Mouse (Mus musculus) midbrain, postnatal 0 days (tissue): ENCODE measurements around the gene Bmi1. TPM values are rescaled to one million over a fixed set of nuclear protein-coding genes. Genes with fewer than 3 reads are reported as not detected.
A peak's percentile ranks its signal among the peaks of the same experiment; 100 is the strongest.

ENCODE experiments used
- ATAC-seq: fragments of 200-750 bp; cut with Nextera tagmentation; 2 replicates; pipeline ENCODE4 v1.8.0; 2017; ENCODE audit warnings: moderate number of reproducible peaks, mild to moderate bottlenecking, moderate TSS enrichment, moderate library complexity; ENCODE audit not compliant: low FRiP score
- DNase-seq: peaks from one replicate; pipeline ENCODE4 v3.0.0-alpha.2; 2015; ENCODE audit warnings: low spot score
- H3K27ac ChIP-seq: fragments of 300-500 bp; sonication (generic); 2 replicates; pipeline ENCODE4 v1.5.1; 2014; ENCODE audit warnings: low read depth, mild to moderate bottlenecking, low read length, mixed read lengths
- H3K27me3 ChIP-seq: fragments of 300-500 bp; sonication (generic); 2 replicates; pipeline ENCODE4 v1.6.1; 2014; ENCODE audit warnings: low read length, control low read depth, mixed read lengths; ENCODE audit not compliant: insufficient read depth
- H3K36me3 ChIP-seq: fragments of 300-500 bp; sonication (generic); 2 replicates; pipeline ENCODE4 v1.6.1; 2014; ENCODE audit warnings: low read length, control low read depth, mixed read lengths; ENCODE audit not compliant: insufficient read depth
- H3K4me1 ChIP-seq: fragments of 300-500 bp; sonication (generic); 2 replicates; pipeline ENCODE4 v1.6.1; 2014; ENCODE audit warnings: mild to moderate bottlenecking, control low read depth, antibody characterized with exemption, low read length, mixed read lengths; ENCODE audit not compliant: insufficient read depth
- H3K4me2 ChIP-seq: fragments of 300-500 bp; sonication (generic); 2 replicates; pipeline ENCODE4 v1.6.1; 2014; ENCODE audit warnings: low read depth, mild to moderate bottlenecking, low read length, mixed read lengths; ENCODE audit not compliant: poor library complexity, severe bottlenecking
- H3K4me3 ChIP-seq: fragments of 300-500 bp; sonication (generic); 2 replicates; pipeline ENCODE4 v1.5.1; 2014; ENCODE audit warnings: low read depth, mild to moderate bottlenecking, low read length, moderate library complexity
- H3K9ac ChIP-seq: fragments of 300-500 bp; sonication (generic); replicated peaks from 2 replicates; pipeline ENCODE4 v1.6.1; 2014; ENCODE audit warnings: mild to moderate bottlenecking, low read length, moderate library complexity, mixed read lengths; ENCODE audit not compliant: poor library complexity, severe bottlenecking
- H3K9me3 ChIP-seq: fragments of 300-500 bp; sonication (generic); 2 replicates; pipeline ENCODE4 v1.6.1; 2016; ENCODE audit warnings: low read length, control low read depth
- CTCF ChIP-seq: IDR thresholded peaks from 2 replicates; pipeline ENCODE4 v1.5.1; 2016; ENCODE audit warnings: antibody characterized with exemption, mild to moderate bottlenecking
- WGBS: fragments of 180-500 bp; shearing (Covaris S2); extraction: QIAGEN DNeasy Blood & Tissue Kit; methylation state at CpG from one replicate; pipeline ENCODE4 v1.1.7; 2014; 5-methylcytosine and 5-hydroxymethylcytosine counted together
- polyA plus RNA-seq: library from polyadenylated mRNA; unstranded; fragments of >200 nt; fragmentation: Nextera tagmentation; extraction: Ambion mirVana; gene quantifications from 2 replicates; pipeline ENCODE4 v1.2.1, GENCODE M21; 2015
- total RNA-seq: library from RNA; depleted of rRNA; stranded (reverse); fragments of >200 nt; gene quantifications from 2 replicates; pipeline ENCODE4 v1.2.3, GENCODE M21; 2014

The Bmi1 gene
- total and polyA plus RNA-seq, 2 experiments from 2014 or later, result 13.1 to 49.1 TPM

- TF ChIP-seq CTCF, result no peak
- H3K27ac ChIP-seq, result no peak overlapping the region
- H3K9ac ChIP-seq, result no peak overlapping the region
- DNase-seq, result no peak
- no peaks in the 10 kb centered on the region for H3K36me3 ChIP-seq
- no peaks in the 10 kb centered on the region for H3K9me3 ChIP-seq
- H3K27me3 ChIP-seq, result peaks cover 52% of the 10 kb centered on the region
- WGBS, result 1% methylated on average over 5 of the region's 5 CpGs
- peak overlapping the region; percentile 44 for H3K4me3 ChIP-seq
- peaks cover 10% of the 10 kb centered on the region; the same call in 1 of the 2 replicates for H3K4me1 ChIP-seq
- peak overlapping the region; percentile 66 for H3K4me2 ChIP-seq
- ATAC-seq, result no peak
These were observed 16.7 kb downstream of the Bmi1 start for GRCm38 (mm10) chr2:18693491-18693870.

GRCm38 (mm10) chr2:18693871-18694610 lies 17.2 kb downstream of the Bmi1 start, which contains the start of gene Spag6:
Spag6 (plus strand) TSS chr2:18694032.
- Histone ChIP-seq H3K36me3 (no peaks in the 10 kb centered on the region), H3K4me3 (peak within 1 kb of the TSS; percentile 44), H3K9ac (peak within 1 kb of the TSS; percentile 45; the same call in 1 of the 2 replicates), H3K9me3 (no peaks in the 10 kb centered on the region), H3K4me2 (peak within 1 kb of the TSS; percentile 66), H3K27ac (no peak within 1 kb of the TSS), H3K4me1 (peaks cover 10% of the 10 kb centered on the region; the same call in 1 of the 2 replicates), H3K27me3 (peaks cover 52% of the 10 kb centered on the region)
- ATAC-seq (peak; percentile 57), DNase-seq (peak; percentile 47)
- TF ChIP-seq CTCF, result no peak
- WGBS, result under 1% methylated on average over 58 of the region's 61 CpGs

- ATAC-seq, result no peak
- WGBS, result 0% methylated on average over 20 of the region's 20 CpGs
- H3K27me3 ChIP-seq, result peaks cover 53% of the 10 kb centered on the region
These were observed 17.8 kb downstream of the Bmi1 start for GRCm38 (mm10) chr2:18694611-18694950.

GRCm38 (mm10) chr2:18695163-18695562 lies 18.3 kb downstream of the Bmi1 start:
- Histone ChIP-seq H3K9me3 (no peaks in the 10 kb centered on the region), H3K9ac (no peak overlapping the region), H3K4me2 (no peak overlapping the region), H3K27ac (no peak overlapping the region), H3K4me1 (peaks cover 6% of the 10 kb centered on the region; the same call in 1 of the 2 replicates), H3K27me3 (peaks cover 57% of the 10 kb centered on the region), H3K36me3 (no peaks in the 10 kb centered on the region), H3K4me3 (no peak overlapping the region)
- DNase-seq (no peak), ATAC-seq (no peak)
- 2% methylated on average over 8 of the region's 8 CpGs for WGBS
- no peak for TF ChIP-seq CTCF

More at GRCm38 (mm10) chr2:18694611-18694950, 17.8 kb downstream of the Bmi1 start:
- peak overlapping the region; percentile 66 for H3K4me2 ChIP-seq
- H3K9ac ChIP-seq, result no peak overlapping the region
- peak overlapping the region; percentile 44 for H3K4me3 ChIP-seq
- H3K4me1 ChIP-seq, result peaks cover 6% of the 10 kb centered on the region; the same call in 1 of the 2 replicates
- no peak for DNase-seq
- no peak for TF ChIP-seq CTCF
- no peaks in the 10 kb centered on the region for H3K9me3 ChIP-seq
- no peaks in the 10 kb centered on the region for H3K36me3 ChIP-seq
- no peak overlapping the region for H3K27ac ChIP-seq

- H3K4me2 ChIP-seq, result no peak overlapping the region
- no peak for ATAC-seq
- no peak overlapping the region for H3K27ac ChIP-seq
- no peaks in the 10 kb centered on the region for H3K36me3 ChIP-seq
- DNase-seq, result no peak
- no peak for TF ChIP-seq CTCF
- 4% methylated on average over 7 of the region's 7 CpGs for WGBS
- H3K27me3 ChIP-seq, result peaks cover 57% of the 10 kb centered on the region
- peaks cover 6% of the 10 kb centered on the region; the same call in 1 of the 2 replicates for H3K4me1 ChIP-seq
- no peaks in the 10 kb centered on the region for H3K9me3 ChIP-seq
- no peak overlapping the region for H3K4me3 ChIP-seq
- H3K9ac ChIP-seq, result no peak overlapping the region
These were observed 18.9 kb downstream of the Bmi1 start for GRCm38 (mm10) chr2:18695629-18696150.

GRCm38 (mm10) chr2:18697591-18698244 lies 20.9 kb downstream of the Bmi1 start:
- Histone ChIP-seq H3K4me2 (no peak overlapping the region), H3K9ac (no peak overlapping the region), H3K4me3 (no peak overlapping the region), H3K27me3 (peaks cover 54% of the 10 kb centered on the region), H3K9me3 (no peaks in the 10 kb centered on the region), H3K36me3 (no peaks in the 10 kb centered on the region), H3K27ac (no peak overlapping the region), H3K4me1 (peaks cover 6% of the 10 kb centered on the region; the same call in 1 of the 2 replicates)
- TF ChIP-seq CTCF, result no peak
- ATAC-seq (no peak), DNase-seq (no peak)
- WGBS, result 5% methylated on average over 4 of the region's 4 CpGs
